Mouse (Mus musculus) kidney, embryonic 15.5 days (tissue): ENCODE data around the gene Htr1f. TPM values are rescaled to one million over a fixed set of nuclear protein-coding genes. Genes with fewer than 3 reads are reported as not detected.

ENCODE experiments used
- ATAC-seq: fragments of 200-750 bp; cut with Nextera tagmentation; replicated peaks from 2 replicates; pipeline ENCODE4 v1.8.0; 2017; ENCODE audit warnings: moderate TSS enrichment; ENCODE audit not compliant: low FRiP score
- H3K27ac ChIP-seq: fragments of 300-500 bp; sonication (generic); 2 replicates; pipeline ENCODE4 v1.5.1; 2015; ENCODE audit warnings: mild to moderate bottlenecking, inconsistent platforms
- H3K27me3 ChIP-seq: fragments of 300-500 bp; sonication (generic); 2 replicates; pipeline ENCODE4 v1.6.1; 2015; ENCODE audit warnings: inconsistent platforms
- H3K36me3 ChIP-seq: fragments of 300-500 bp; sonication (generic); 2 replicates; pipeline ENCODE4 v1.6.1; 2015; ENCODE audit warnings: inconsistent platforms
- H3K4me1 ChIP-seq: fragments of 300-500 bp; sonication (generic); 2 replicates; pipeline ENCODE4 v1.6.1; 2015; ENCODE audit warnings: inconsistent platforms
- H3K4me2 ChIP-seq: fragments of 300-500 bp; sonication (generic); 2 replicates; pipeline ENCODE4 v1.6.1; 2015; ENCODE audit warnings: moderate library complexity, mild to moderate bottlenecking, inconsistent platforms
- H3K4me3 ChIP-seq: fragments of 300-500 bp; sonication (generic); replicated peaks from 2 replicates; pipeline ENCODE4 v1.5.1; 2015; ENCODE audit warnings: mild to moderate bottlenecking, inconsistent platforms
- H3K9ac ChIP-seq: fragments of 300-500 bp; sonication (generic); 2 replicates; pipeline ENCODE4 v1.6.1; 2015; ENCODE audit warnings: mild to moderate bottlenecking, inconsistent platforms
- H3K9me3 ChIP-seq: fragments of 300-500 bp; sonication (generic); replicated peaks from 2 replicates; pipeline ENCODE4 v1.6.1; 2016; ENCODE audit warnings: inconsistent platforms
- WGBS: fragments of 180-500 bp; shearing (Covaris S2); methylation state at CpG from one replicate; pipeline ENCODE4 v1.1.7; 2015; ENCODE audit warnings: mixed read lengths; 5-methylcytosine and 5-hydroxymethylcytosine counted together
- polyA plus RNA-seq: library from polyadenylated mRNA; unstranded; fragments of >200 nt; fragmentation: Nextera tagmentation; extraction: Ambion mirVana; gene quantifications from 2 replicates; pipeline ENCODE4 v1.2.1, GENCODE M21; 2015

The Htr1f gene
- polyA plus RNA-seq, 1 experiment from 2014 or later = 0.09 TPM

DNA sequence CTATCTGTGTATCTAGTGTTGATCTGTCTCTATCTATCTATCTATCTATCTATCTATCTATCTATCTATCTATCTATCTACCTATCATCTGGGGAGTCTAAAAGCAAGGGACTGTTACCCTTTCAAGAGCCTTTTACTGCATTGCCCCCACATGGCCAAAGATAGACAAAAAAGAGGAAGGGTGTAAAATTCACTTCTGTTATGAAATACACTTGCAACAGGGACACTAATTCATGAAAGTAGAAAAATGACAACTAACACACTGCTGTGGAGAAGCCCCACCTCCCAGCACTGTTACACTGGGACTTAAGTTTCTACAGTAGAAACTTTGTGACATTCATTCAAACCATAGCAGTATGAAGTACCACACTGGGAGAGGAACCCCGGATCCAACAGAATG lies 170.9 kb downstream of the Htr1f start:
- WGBS = 93% methylated on average over 1 of the region's 1 CpGs

DNA sequence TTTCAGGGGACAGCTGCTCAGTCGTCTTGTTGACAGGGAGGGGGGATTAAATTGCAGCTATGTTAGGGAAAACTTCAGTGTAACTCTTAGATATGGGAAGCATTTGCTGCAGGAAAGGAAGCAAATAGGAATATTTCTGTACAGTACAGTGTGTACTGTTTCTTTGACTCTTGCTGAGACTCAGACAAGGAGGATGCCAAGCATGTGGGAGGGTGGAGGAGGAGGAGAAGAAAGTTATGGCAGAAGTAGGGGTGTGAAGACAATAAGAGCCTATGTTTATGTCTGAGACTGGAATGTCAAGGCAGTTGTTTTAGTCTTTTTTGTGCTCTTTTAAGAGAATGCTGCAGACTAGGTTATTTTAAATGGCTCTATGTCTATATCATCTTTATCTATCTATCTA lies 171.6 kb downstream of the Htr1f start:
- Histone ChIP-seq H3K9me3 (no peaks in the 10 kb centered on the region), H3K27me3 (no peaks in the 10 kb centered on the region), H3K4me2 (no peak overlapping the region), H3K36me3 (no peaks in the 10 kb centered on the region), H3K27ac (no peak overlapping the region), H3K9ac (no peak overlapping the region), H3K4me1 (no peaks in the 10 kb centered on the region), H3K4me3 (no peak overlapping the region)
- 32% methylated on average over 1 of the region's 1 CpGs for WGBS
- no peak for ATAC-seq

More for the DNA sequence above, 170.9 kb downstream of the Htr1f start:
- H3K27ac ChIP-seq = no peak overlapping the region
- H3K4me3 ChIP-seq = no peak overlapping the region
- no peak overlapping the region for H3K4me2 ChIP-seq
- no peaks in the 10 kb centered on the region for H3K27me3 ChIP-seq
- no peak overlapping the region for H3K9ac ChIP-seq
- no peaks in the 10 kb centered on the region for H3K36me3 ChIP-seq
- H3K9me3 ChIP-seq = no peaks in the 10 kb centered on the region
- ATAC-seq = no peak
- H3K4me1 ChIP-seq = no peaks in the 10 kb centered on the region

DNA sequence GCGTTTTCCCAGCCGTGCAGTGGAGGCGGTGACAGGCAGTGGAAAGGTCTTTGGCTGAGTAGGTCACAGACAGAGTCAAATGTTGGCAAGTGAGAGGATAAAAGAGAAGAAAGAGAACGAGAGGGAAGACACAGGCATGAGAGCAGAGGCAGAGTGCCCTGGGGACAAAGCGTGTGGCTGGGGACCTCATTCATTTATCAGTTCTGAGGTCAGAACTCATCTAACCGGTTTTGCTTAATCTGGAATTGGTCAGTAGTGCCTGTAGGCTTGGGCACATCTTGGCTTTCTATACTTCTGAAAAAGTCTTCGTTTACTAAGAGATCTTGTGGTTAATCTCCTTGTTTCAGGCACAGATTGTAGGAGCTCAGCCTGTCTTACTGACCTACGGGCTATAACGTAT lies 182.2 kb downstream of the Htr1f start:
- no peak overlapping the region for H3K9ac ChIP-seq
- H3K9me3 ChIP-seq = no peaks in the 10 kb centered on the region
- H3K27ac ChIP-seq = no peak overlapping the region
- no peaks in the 10 kb centered on the region for H3K27me3 ChIP-seq
- H3K36me3 ChIP-seq = no peaks in the 10 kb centered on the region
- no peak overlapping the region for H3K4me2 ChIP-seq
- H3K4me1 ChIP-seq = no peaks in the 10 kb centered on the region
- ATAC-seq = peak; percentile 52; the same call in 1 of the 2 replicates
- H3K4me3 ChIP-seq = no peak overlapping the region
- WGBS = 39% methylated on average over 9 of the region's 9 CpGs

DNA sequence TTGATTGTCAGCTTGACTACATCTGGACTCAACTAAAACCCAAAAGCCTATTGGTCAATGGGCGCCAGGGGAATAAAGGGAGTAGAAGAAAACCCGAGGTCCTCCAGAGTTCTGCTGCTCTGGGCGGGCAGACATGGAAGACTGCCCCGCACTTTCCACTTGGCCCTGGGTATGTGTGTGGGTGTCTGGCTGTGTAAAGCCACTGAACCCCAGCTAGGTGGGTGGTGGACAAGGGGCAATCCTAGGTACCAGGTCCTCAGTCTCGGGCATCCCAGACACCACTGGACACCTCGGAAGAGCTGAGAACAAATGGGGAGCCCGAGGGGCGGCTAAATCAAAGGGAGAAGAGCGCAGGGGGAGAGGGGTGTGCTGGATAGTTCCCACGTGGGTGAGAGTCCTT lies 196.9 kb downstream of the Htr1f start:
- Histone ChIP-seq H3K4me1 (no peaks in the 10 kb centered on the region), H3K4me3 (no peak overlapping the region), H3K9ac (no peak overlapping the region), H3K27ac (no peak overlapping the region), H3K36me3 (no peaks in the 10 kb centered on the region), H3K27me3 (no peaks in the 10 kb centered on the region), H3K4me2 (no peak overlapping the region), H3K9me3 (no peaks in the 10 kb centered on the region)
- WGBS = 60% methylated on average over 10 of the region's 10 CpGs
- peak; percentile 76 for ATAC-seq

DNA sequence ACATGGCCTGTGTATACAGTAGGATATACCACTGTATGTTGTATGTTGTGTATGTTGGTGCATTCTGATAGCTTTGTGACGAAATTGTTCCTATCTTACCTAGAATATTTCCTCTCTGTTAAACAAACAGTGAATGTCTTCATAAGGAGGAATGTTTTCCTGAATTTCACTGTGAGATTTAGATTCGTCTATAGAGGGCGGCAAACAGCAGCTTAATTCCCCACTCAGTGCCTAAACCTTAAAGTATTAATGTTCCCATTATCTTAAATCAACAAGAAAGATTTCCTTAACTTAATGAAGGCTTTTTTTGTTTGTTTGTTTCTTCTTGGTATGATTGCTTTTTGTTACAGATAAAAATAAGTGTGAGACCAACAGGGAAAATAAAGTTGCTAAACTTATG lies 198.5 kb downstream of the Htr1f start:
- Histone ChIP-seq H3K4me3 (no peak overlapping the region), H3K9ac (no peak overlapping the region), H3K4me1 (no peaks in the 10 kb centered on the region), H3K9me3 (no peaks in the 10 kb centered on the region), H3K36me3 (no peaks in the 10 kb centered on the region), H3K27ac (no peak overlapping the region), H3K27me3 (no peaks in the 10 kb centered on the region), H3K4me2 (no peak overlapping the region)
- 24% methylated on average over 3 of the region's 3 CpGs for WGBS
- ATAC-seq = no peak

DNA sequence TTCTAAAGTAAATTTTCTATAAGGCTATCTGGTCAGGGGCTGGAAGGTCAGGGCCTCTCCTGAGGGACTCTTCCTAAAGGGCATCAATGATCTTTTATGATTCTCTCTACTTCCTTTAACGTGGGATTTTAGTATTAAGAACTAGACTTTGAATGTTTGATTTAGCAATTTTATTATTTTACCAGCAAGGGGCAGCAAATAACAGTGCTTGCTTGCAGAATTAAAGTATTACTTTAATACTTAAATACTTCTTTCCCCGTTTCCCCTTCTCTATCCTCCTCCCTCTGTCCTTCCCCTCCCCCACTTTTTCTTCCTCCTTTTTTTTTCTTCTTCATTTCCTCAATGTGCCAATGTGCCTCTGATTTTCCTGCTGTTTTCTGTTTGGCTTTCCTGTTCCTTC lies 202.3 kb downstream of the Htr1f start:
- Histone ChIP-seq H3K4me3 (no peak overlapping the region), H3K36me3 (no peaks in the 10 kb centered on the region), H3K4me2 (no peak overlapping the region), H3K27ac (no peak overlapping the region), H3K27me3 (no peaks in the 10 kb centered on the region), H3K9ac (no peak overlapping the region), H3K4me1 (no peaks in the 10 kb centered on the region), H3K9me3 (no peaks in the 10 kb centered on the region)
- 37% methylated on average over 2 of the region's 2 CpGs for WGBS
- ATAC-seq = no peak

DNA sequence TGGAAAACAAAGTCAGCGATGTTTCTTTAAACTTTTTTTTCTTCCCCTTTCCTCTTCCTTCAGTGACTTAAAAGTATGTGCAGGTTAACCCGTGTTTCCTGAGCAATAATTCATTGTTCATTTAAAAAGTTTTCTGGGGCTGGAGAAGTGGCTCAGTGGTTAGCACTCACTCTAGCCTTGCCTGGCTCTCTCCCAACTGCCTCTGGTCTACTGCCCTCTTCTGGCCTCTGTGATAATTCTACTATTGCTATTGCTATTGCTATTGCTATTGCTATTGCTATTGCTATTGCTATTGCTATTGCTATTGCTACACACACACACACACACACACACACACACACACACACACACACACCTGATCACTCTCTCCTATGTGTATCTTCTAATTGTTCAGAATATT lies 206.6 kb downstream of the Htr1f start:
- Histone ChIP-seq H3K27ac (no peak overlapping the region), H3K9ac (no peak overlapping the region), H3K4me2 (no peak overlapping the region), H3K36me3 (no peaks in the 10 kb centered on the region), H3K4me1 (no peaks in the 10 kb centered on the region), H3K9me3 (no peaks in the 10 kb centered on the region), H3K4me3 (no peak overlapping the region), H3K27me3 (no peaks in the 10 kb centered on the region)
- 40% methylated on average over 2 of the region's 2 CpGs for WGBS
- ATAC-seq = no peak; the same call in 1 of the 2 replicates

DNA sequence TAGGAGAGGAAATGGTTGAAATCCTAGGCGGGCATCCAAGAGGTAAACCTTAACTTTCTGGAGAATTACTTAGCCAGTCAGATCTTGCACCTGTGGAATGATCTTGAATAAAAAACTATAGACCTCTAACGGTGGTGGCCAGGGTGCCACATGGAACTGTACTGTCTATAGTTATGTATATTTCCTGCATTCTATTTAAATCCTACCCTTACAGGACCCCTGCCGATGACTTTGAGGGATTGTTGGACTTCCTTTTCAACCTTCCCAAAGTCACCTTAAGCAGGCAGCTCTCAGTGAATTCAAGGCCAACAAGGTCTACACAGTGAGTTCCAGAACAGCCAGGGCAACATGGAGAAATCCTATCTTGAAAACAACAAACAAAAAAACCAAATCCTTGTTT lies 216.2 kb downstream of the Htr1f start:
- Histone ChIP-seq H3K4me2 (no peak overlapping the region), H3K27ac (no peak overlapping the region), H3K9me3 (0 out of 2 replicates have a peak, but pooled peaks cover 9% of the 10 kb centered on the region), H3K4me3 (no peak overlapping the region), H3K36me3 (no peaks in the 10 kb centered on the region), H3K9ac (no peak overlapping the region), H3K27me3 (no peaks in the 10 kb centered on the region), H3K4me1 (peaks cover 6% of the 10 kb centered on the region)
- WGBS = 94% methylated on average over 3 of the region's 3 CpGs
- no peak for ATAC-seq

DNA sequence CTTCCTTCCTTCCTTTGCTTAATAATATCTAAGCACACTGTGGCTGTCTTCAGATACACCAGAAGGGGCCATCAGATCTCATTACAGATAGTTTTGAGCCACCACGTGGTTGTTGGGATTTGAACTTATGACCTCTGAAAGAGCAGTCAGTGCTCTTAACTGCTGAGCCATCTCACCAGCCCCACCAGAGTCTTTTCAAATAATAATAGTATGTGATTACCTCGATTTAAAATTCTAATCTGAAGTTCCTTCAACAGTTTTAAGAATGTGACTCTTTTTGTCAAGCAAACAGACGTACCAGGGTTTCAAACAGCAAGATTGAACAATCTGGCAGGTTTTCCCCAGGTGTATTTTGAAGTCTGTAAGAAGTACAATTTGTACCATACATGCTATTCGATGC lies 220.1 kb downstream of the Htr1f start:
- ATAC-seq = no peak
- Histone ChIP-seq H3K4me1 (peaks cover 13% of the 10 kb centered on the region), H3K9me3 (0 out of 2 replicates have a peak, but pooled peaks cover 9% of the 10 kb centered on the region), H3K27me3 (no peaks in the 10 kb centered on the region), H3K27ac (no peak overlapping the region), H3K4me2 (no peak overlapping the region), H3K9ac (no peak overlapping the region), H3K4me3 (no peak overlapping the region), H3K36me3 (no peaks in the 10 kb centered on the region)
- WGBS = 47% methylated on average over 4 of the region's 4 CpGs

DNA sequence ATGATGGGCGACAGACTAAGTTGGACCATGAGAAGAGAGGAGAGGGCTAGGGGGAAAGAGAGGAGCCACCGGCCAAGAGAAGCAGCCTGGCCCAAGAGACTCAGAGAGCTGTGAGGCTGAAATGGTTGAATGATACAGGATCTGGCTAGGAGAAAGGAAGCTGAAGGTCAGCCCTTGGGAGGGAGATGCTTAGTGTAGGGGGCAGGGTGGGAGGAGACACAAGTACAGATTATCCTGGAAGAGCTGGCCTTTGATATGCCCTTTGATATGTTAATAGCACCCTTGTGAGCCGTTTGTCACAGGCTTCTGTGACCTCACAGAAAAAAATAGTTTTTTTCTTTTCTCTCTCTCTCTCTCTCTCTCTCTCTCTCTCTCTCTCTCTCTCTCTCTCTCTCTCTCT lies 220.5 kb downstream of the Htr1f start:
- 0 out of 2 replicates have a peak, but pooled peaks cover 9% of the 10 kb centered on the region for H3K9me3 ChIP-seq
- H3K4me2 ChIP-seq = no peak overlapping the region
- no peak overlapping the region for H3K4me3 ChIP-seq
- H3K9ac ChIP-seq = no peak overlapping the region
- H3K36me3 ChIP-seq = no peaks in the 10 kb centered on the region
- ATAC-seq = no peak; the same call in 1 of the 2 replicates
- 15% methylated on average over 3 of the region's 3 CpGs for WGBS
- no peaks in the 10 kb centered on the region for H3K27me3 ChIP-seq
- peaks cover 13% of the 10 kb centered on the region for H3K4me1 ChIP-seq
- H3K27ac ChIP-seq = 0 out of 2 replicates have a peak overlapping the region, but pooled peaks have one; percentile 32

DNA sequence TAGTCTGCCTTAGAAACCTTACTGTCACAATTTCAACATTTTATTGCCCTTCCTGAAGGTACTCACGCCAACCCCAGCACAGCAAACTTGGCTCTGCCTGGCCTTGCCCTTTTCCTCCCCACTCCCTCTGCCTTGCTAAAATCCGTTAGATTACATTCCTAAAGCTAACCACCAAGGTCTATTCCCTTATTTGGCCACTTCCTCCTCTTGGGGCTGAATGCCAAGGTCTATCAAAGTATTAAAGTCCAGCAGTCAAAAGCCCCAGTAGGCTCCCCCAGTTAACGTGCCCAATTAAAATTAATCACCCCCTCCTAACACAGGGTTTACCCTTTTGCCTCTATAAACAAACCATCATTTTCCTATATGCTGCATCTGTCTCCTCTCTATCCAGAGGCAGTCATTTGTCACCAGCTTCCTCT lies 221.2 kb downstream of the Htr1f start:
- peak; percentile 78 for ATAC-seq
- Histone ChIP-seq H3K36me3 (no peaks in the 10 kb centered on the region), H3K9me3 (0 out of 2 replicates have a peak, but pooled peaks cover 7% of the 10 kb centered on the region), H3K27ac (peak overlapping the region; percentile 54), H3K4me1 (peaks cover 13% of the 10 kb centered on the region), H3K4me3 (no peak overlapping the region), H3K9ac (no peak overlapping the region), H3K27me3 (no peaks in the 10 kb centered on the region), H3K4me2 (no peak overlapping the region)
- 5% methylated on average over 3 of the region's 3 CpGs for WGBS

DNA sequence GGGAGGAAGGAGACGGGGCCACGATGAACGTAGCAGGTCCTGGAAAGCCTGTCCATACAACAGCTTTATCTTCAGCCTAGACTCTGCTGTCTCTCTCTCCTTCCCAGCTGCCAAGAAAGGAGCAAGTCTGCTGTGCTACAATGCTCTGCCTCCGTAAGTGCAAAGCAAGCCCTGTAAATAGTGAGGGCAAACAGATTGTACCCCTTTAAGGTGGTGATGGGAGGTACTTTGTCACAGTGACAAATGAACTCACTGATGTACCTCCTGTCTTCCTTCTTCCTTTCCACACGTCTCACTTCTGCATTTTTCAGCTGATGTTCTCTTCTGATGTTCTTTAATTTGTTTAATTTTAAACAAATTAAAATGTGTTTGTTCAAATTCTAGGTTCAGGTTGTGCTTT lies 221.8 kb downstream of the Htr1f start:
- H3K36me3 ChIP-seq = no peaks in the 10 kb centered on the region
- no peak overlapping the region for H3K4me2 ChIP-seq
- 0 out of 2 replicates have a peak, but pooled peaks cover 4% of the 10 kb centered on the region for H3K9me3 ChIP-seq
- peak overlapping the region; percentile 54 for H3K27ac ChIP-seq
- no peak overlapping the region for H3K4me3 ChIP-seq
- no peaks in the 10 kb centered on the region for H3K27me3 ChIP-seq
- WGBS = 42% methylated on average over 5 of the region's 5 CpGs
- no peak overlapping the region for H3K9ac ChIP-seq
- H3K4me1 ChIP-seq = peaks cover 13% of the 10 kb centered on the region
- ATAC-seq = no peak

DNA sequence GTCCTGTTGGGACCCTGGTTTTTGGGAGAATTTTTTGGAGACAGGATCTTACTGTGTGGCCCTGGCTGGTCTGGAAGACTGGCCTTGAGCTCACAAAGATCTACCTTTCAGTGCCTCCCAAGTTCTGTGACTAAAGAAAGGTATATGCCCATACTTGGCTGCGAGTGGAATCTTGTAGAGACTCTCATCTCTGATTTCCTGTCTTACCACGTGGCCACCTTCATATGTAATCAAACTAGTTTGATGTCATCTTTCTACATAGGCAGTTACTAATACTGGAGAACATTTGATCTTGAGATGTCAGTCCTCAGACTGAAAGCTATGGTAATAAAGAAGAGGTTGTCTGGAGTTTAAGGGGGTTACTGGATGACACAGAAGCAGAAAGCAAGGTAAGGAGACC lies 224.2 kb downstream of the Htr1f start:
- Histone ChIP-seq H3K4me1 (peaks cover 13% of the 10 kb centered on the region), H3K9ac (no peak overlapping the region), H3K9me3 (no peaks in the 10 kb centered on the region), H3K27ac (no peak overlapping the region), H3K4me2 (no peak overlapping the region), H3K4me3 (no peak overlapping the region), H3K36me3 (no peaks in the 10 kb centered on the region), H3K27me3 (no peaks in the 10 kb centered on the region)
- 82% methylated on average over 2 of the region's 2 CpGs for WGBS
- ATAC-seq = no peak
